Mouse (Mus musculus): ENCODE measurements around the gene Pacsin2. TPM values are rescaled to one million over a fixed set of nuclear protein-coding genes. Genes with fewer than 3 reads are reported as not detected.

The Pacsin2 gene
- polyA plus RNA-seq, 1 experiment: 30.5 TPM

GRCm38 (mm10) chr15:83432231-83433031, 32.0 kb downstream of the Pacsin2 start:
- WGBS: 13% methylated on average over 15 of the region's 15 CpGs
- DNase-seq: peak; percentile 16
- no peak overlapping the region for H3K4me3 ChIP-seq (ENCODE audit: control insufficient read depth, insufficient read depth, low read length)
- H3K27me3 ChIP-seq (ENCODE audit: control insufficient read depth, insufficient read depth, low read length): no peaks in the 10 kb centered on the region
- no peak overlapping the region for H3K27ac ChIP-seq (ENCODE audit: control insufficient read depth, insufficient read depth, low read length)
- no peaks in the 10 kb centered on the region for H3K36me3 ChIP-seq (ENCODE audit: control insufficient read depth, insufficient read depth, low read length)
- H3K4me1 ChIP-seq (replicated peaks; ENCODE audit: control insufficient read depth, insufficient read depth, low read length): peaks cover 12% of the 10 kb centered on the region
- TF ChIP-seq POLR2A (IDR thresholded peaks at IDR 0.05; ENCODE audit: control insufficient read depth, extremely low read depth, insufficient read depth, low read length, poor library complexity) (no peak), CTCF (IDR thresholded peaks at IDR 0.05; ENCODE audit: borderline replicate concordance, control insufficient read depth, extremely low read depth, insufficient read depth, low read length, poor library complexity) (no peak)

- 94% methylated on average over 14 of the region's 14 CpGs for WGBS
- Histone ChIP-seq H3K4me3 (ENCODE audit: control insufficient read depth, insufficient read depth, low read length) (no peak overlapping the region), H3K27ac (ENCODE audit: control insufficient read depth, insufficient read depth, low read length) (no peak overlapping the region), H3K27me3 (ENCODE audit: control insufficient read depth, insufficient read depth, low read length) (no peaks in the 10 kb centered on the region), H3K4me1 (replicated peaks; ENCODE audit: control insufficient read depth, insufficient read depth, low read length) (peaks cover 14% of the 10 kb centered on the region), H3K36me3 (ENCODE audit: control insufficient read depth, insufficient read depth, low read length) (no peaks in the 10 kb centered on the region)
- DNase-seq: no peak
- TF ChIP-seq CTCF (IDR thresholded peaks at IDR 0.05; ENCODE audit: borderline replicate concordance, control insufficient read depth, extremely low read depth, insufficient read depth, low read length, poor library complexity): no peak
- TF ChIP-seq POLR2A (IDR thresholded peaks at IDR 0.05; ENCODE audit: control insufficient read depth, extremely low read depth, insufficient read depth, low read length, poor library complexity): no peak
These were observed 33.2 kb downstream of the Pacsin2 start for GRCm38 (mm10) chr15:83430986-83431763.

- no peaks in the 10 kb centered on the region for H3K36me3 ChIP-seq (ENCODE audit: control insufficient read depth, insufficient read depth, low read length)
- DNase-seq: no peak
- H3K4me1 ChIP-seq (replicated peaks; ENCODE audit: control insufficient read depth, insufficient read depth, low read length): peaks cover 14% of the 10 kb centered on the region
- WGBS: 83% methylated on average over 7 of the region's 7 CpGs
- H3K27ac ChIP-seq (ENCODE audit: control insufficient read depth, insufficient read depth, low read length): no peak overlapping the region
- TF ChIP-seq POLR2A (IDR thresholded peaks at IDR 0.05; ENCODE audit: control insufficient read depth, extremely low read depth, insufficient read depth, low read length, poor library complexity): no peak
- no peak for TF ChIP-seq CTCF (IDR thresholded peaks at IDR 0.05; ENCODE audit: borderline replicate concordance, control insufficient read depth, extremely low read depth, insufficient read depth, low read length, poor library complexity)
- no peaks in the 10 kb centered on the region for H3K27me3 ChIP-seq (ENCODE audit: control insufficient read depth, insufficient read depth, low read length)
- H3K4me3 ChIP-seq (ENCODE audit: control insufficient read depth, insufficient read depth, low read length): no peak overlapping the region
These were observed 34.0 kb downstream of the Pacsin2 start for GRCm38 (mm10) chr15:83430419-83430818.

GRCm38 (mm10) chr15:83428586-83428985, 35.8 kb downstream of the Pacsin2 start:
- TF ChIP-seq POLR2A (IDR thresholded peaks at IDR 0.05; ENCODE audit: control insufficient read depth, extremely low read depth, insufficient read depth, low read length, poor library complexity): no peak
- TF ChIP-seq CTCF (IDR thresholded peaks at IDR 0.05; ENCODE audit: borderline replicate concordance, control insufficient read depth, extremely low read depth, insufficient read depth, low read length, poor library complexity): no peak
- WGBS: 89% methylated on average over 1 of the region's 1 CpGs
- Histone ChIP-seq H3K27ac (ENCODE audit: control insufficient read depth, insufficient read depth, low read length) (no peak overlapping the region), H3K36me3 (ENCODE audit: control insufficient read depth, insufficient read depth, low read length) (no peaks in the 10 kb centered on the region), H3K27me3 (ENCODE audit: control insufficient read depth, insufficient read depth, low read length) (no peaks in the 10 kb centered on the region), H3K4me1 (replicated peaks; ENCODE audit: control insufficient read depth, insufficient read depth, low read length) (peaks cover 14% of the 10 kb centered on the region), H3K4me3 (ENCODE audit: control insufficient read depth, insufficient read depth, low read length) (no peak overlapping the region)
- DNase-seq: no peak

GRCm38 (mm10) chr15:83427294-83428163, 36.9 kb downstream of the Pacsin2 start:
- no peak overlapping the region for H3K27ac ChIP-seq (ENCODE audit: control insufficient read depth, insufficient read depth, low read length)
- WGBS: 90% methylated on average over 9 of the region's 9 CpGs

GRCm38 (mm10) chr15:83425794-83426193, 38.6 kb downstream of the Pacsin2 start:
- 39% methylated on average over 5 of the region's 5 CpGs for WGBS
- TF ChIP-seq POLR2A (IDR thresholded peaks at IDR 0.05; ENCODE audit: control insufficient read depth, extremely low read depth, insufficient read depth, low read length, poor library complexity) (no peak), CTCF (IDR thresholded peaks at IDR 0.05; ENCODE audit: borderline replicate concordance, control insufficient read depth, extremely low read depth, insufficient read depth, low read length, poor library complexity) (no peak)
- H3K27ac ChIP-seq (ENCODE audit: control insufficient read depth, insufficient read depth, low read length): no peak overlapping the region
- H3K36me3 ChIP-seq (ENCODE audit: control insufficient read depth, insufficient read depth, low read length): no peaks in the 10 kb centered on the region
- H3K27me3 ChIP-seq (ENCODE audit: control insufficient read depth, insufficient read depth, low read length): no peaks in the 10 kb centered on the region
- H3K4me1 ChIP-seq (replicated peaks; ENCODE audit: control insufficient read depth, insufficient read depth, low read length): 0 out of 2 replicates have a peak, but pooled peaks cover 2% of the 10 kb centered on the region
- no peak for DNase-seq
- H3K4me3 ChIP-seq (ENCODE audit: control insufficient read depth, insufficient read depth, low read length): no peak overlapping the region

More at GRCm38 (mm10) chr15:83427294-83428163, 36.9 kb downstream of the Pacsin2 start:
- H3K4me1 ChIP-seq (replicated peaks; ENCODE audit: control insufficient read depth, insufficient read depth, low read length): peaks cover 6% of the 10 kb centered on the region
- TF ChIP-seq CTCF (IDR thresholded peaks at IDR 0.05; ENCODE audit: borderline replicate concordance, control insufficient read depth, extremely low read depth, insufficient read depth, low read length, poor library complexity) (no peak), POLR2A (IDR thresholded peaks at IDR 0.05; ENCODE audit: control insufficient read depth, extremely low read depth, insufficient read depth, low read length, poor library complexity) (no peak)
- no peak overlapping the region for H3K4me3 ChIP-seq (ENCODE audit: control insufficient read depth, insufficient read depth, low read length)
- DNase-seq: no peak
- H3K27me3 ChIP-seq (ENCODE audit: control insufficient read depth, insufficient read depth, low read length): no peaks in the 10 kb centered on the region
- no peaks in the 10 kb centered on the region for H3K36me3 ChIP-seq (ENCODE audit: control insufficient read depth, insufficient read depth, low read length)

Measured in thymus, adult 2 months (tissue).